ENCODE assay signal across 11 mouse cellular contexts in the genomic region with DNA sequence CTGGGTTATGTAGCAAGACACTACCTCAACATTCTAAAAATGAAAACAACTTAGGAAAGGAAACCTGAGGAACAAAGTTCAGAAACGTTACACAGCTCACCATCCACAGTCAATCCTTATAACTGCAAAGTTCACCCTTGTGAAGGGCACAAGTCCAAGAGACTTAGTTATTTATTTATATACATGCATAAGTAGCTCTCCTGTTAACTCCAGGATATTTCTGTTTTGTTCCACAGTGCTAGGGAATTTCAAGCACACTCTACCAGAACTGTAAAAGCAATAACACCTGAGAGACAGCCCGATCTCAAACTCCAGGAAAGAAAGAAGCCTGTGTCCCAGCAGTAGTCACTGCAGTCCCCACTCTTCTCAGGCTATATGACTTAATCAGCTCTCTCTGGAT. TPM values are rescaled to one million over a fixed set of nuclear protein-coding genes. Genes with fewer than 3 reads are reported as not detected.
DNase-seq lines count a peak whose midpoint lies in the region; ATAC-seq and TF ChIP-seq lines count a peak whose summit lies in the region.
"Had no signal": no experiment of that assay in that cellular context is flagged by ENCODE, and none has a peak within 500 bp of the region (broad histone marks: within the 10 kb centered on the region; RNA-seq: fewer than 3 reads in every experiment).

No protein-coding gene starts in this region.

- ATAC-seq in heart, embryonic 12.5 days (ENCODE audit: insufficient number of reproducible peaks, low FRiP score) = no peak
- ATAC-seq in stomach, embryonic 15.5 days (ENCODE audit: insufficient read depth, low FRiP score, low read depth) = no peak
- no peak for ATAC-seq in stomach, postnatal 0 days (ENCODE audit: low FRiP score, low TSS enrichment)

- no peaks in the 10 kb centered on the region for H3K27me3 ChIP-seq in heart, embryonic 12.5 days (replicated peaks)
- H3K27me3 ChIP-seq in stomach, embryonic 15.5 days (replicated peaks) = no peaks in the 10 kb centered on the region
- no peaks in the 10 kb centered on the region for H3K27me3 ChIP-seq in stomach, postnatal 0 days (ENCODE audit: control insufficient read depth, insufficient read depth, low read length)

- no peaks in the 10 kb centered on the region for H3K36me3 ChIP-seq in heart, embryonic 12.5 days
- no peaks in the 10 kb centered on the region for H3K36me3 ChIP-seq in stomach, embryonic 15.5 days
- no peaks in the 10 kb centered on the region for H3K36me3 ChIP-seq in stomach, postnatal 0 days (ENCODE audit: control insufficient read depth, insufficient read depth, low read length)

- 0 out of 2 replicates have a peak overlapping the region, but pooled peaks have one; percentile 22 for H3K27ac ChIP-seq in heart, embryonic 12.5 days (ENCODE audit: poor library complexity, severe bottlenecking)
- peak overlapping the region; percentile 85; the same call in 1 of the 2 replicates for H3K27ac ChIP-seq in layer of hippocampus, adult 2 months
- H3K27ac ChIP-seq in stomach, embryonic 15.5 days = peak overlapping the region; percentile 16; the same call in 1 of the 2 replicates
- no peak overlapping the region for H3K27ac ChIP-seq in stomach, postnatal 0 days (replicated peaks)
- H3K27ac ChIP-seq: macrophage had no signal

- no peak overlapping the region for H3K4me3 ChIP-seq in heart, embryonic 12.5 days
- no peak overlapping the region for H3K4me3 ChIP-seq in layer of hippocampus, adult 2 months
- H3K4me3 ChIP-seq in stomach, embryonic 15.5 days (replicated peaks) = no peak overlapping the region
- H3K4me3 ChIP-seq in stomach, postnatal 0 days (ENCODE audit: low read depth, low read length) = no peak overlapping the region

- DNase-seq in heart, adult 9 months (ENCODE audit: low spot score in 2 of 2) = no peak
- DNase-seq in layer of hippocampus, adult 2 months (ENCODE audit: low spot score in 2 of 2) = no peak
- DNase-seq in layer of hippocampus, adult 8-10 months (ENCODE audit: low spot score in 2 of 2) = no peak
- DNase-seq in stomach, postnatal 0 days (ENCODE audit: low spot score) = no peak
- no peak for DNase-seq in MN1 (ENCODE audit: low spot score)
- no peak for DNase-seq in natural killer cell, adult 2 months (ENCODE audit: low spot score in 2 of 2)
- DNase-seq: adrenal gland, postnatal 25 days; heart, postnatal 14 days had no signal

- TF ChIP-seq CTCF in layer of hippocampus, adult 2 months (conservative IDR thresholded peaks at IDR 0.05) = no peak
- no peak for TF ChIP-seq CTCF in stomach, postnatal 0 days (IDR thresholded peaks at IDR 0.05; ENCODE audit: low read depth)

- TF ChIP-seq EP300 in stomach, postnatal 0 days (optimal IDR thresholded peaks at IDR 0.05) = no peak

- H3K9ac ChIP-seq in heart, embryonic 12.5 days = no peak overlapping the region
- H3K9ac ChIP-seq in stomach, embryonic 15.5 days = no peak overlapping the region
- H3K9ac ChIP-seq in stomach, postnatal 0 days (ENCODE audit: low read length) = no peak overlapping the region

- peaks cover 34% of the 10 kb centered on the region for H3K4me1 ChIP-seq in heart, embryonic 12.5 days (replicated peaks)
- H3K4me1 ChIP-seq in stomach, embryonic 15.5 days = peaks cover 16% of the 10 kb centered on the region
- H3K4me1 ChIP-seq in stomach, postnatal 0 days (replicated peaks; ENCODE audit: control insufficient read depth, insufficient read depth) = no peaks in the 10 kb centered on the region; the same call in 1 of the 2 replicates

- H3K9me3 ChIP-seq in heart, embryonic 12.5 days (replicated peaks) = no peaks in the 10 kb centered on the region
- no peaks in the 10 kb centered on the region for H3K9me3 ChIP-seq in stomach, embryonic 15.5 days
- no peaks in the 10 kb centered on the region for H3K9me3 ChIP-seq in stomach, postnatal 0 days (ENCODE audit: control insufficient read depth, low read length)

- no peak overlapping the region for H3K4me2 ChIP-seq in heart, embryonic 12.5 days
- H3K4me2 ChIP-seq in stomach, embryonic 15.5 days = no peak overlapping the region
- no peak overlapping the region for H3K4me2 ChIP-seq in stomach, postnatal 0 days (replicated peaks; ENCODE audit: low read depth)

- 70% methylated on average over 2 of the region's 2 CpGs for WGBS in heart, embryonic 12.5 days
- WGBS in stomach, embryonic 15.5 days = 53% methylated on average over 2 of the region's 2 CpGs
- 55% methylated on average over 2 of the region's 2 CpGs for WGBS in stomach, postnatal 0 days

RNA-seq across cellular contexts. Expression of gene Tom1l2, which starts 31.3 kb away (rescaled TPM):
- polyA plus RNA-seq in heart, embryonic 12.5 days (2016; fragmentation: Nextera tagmentation; extraction: Ambion mirVana) = 28.9 and 32.1 TPM in 2 replicates
- 100 to 1,000 TPM; 180 to 189 TPM for total RNA-seq in layer of hippocampus, adult 2 months (2021)
- total RNA-seq in layer of hippocampus, adult 8-10 months (2022) = 100 to 1,000 TPM; 179 to 207 (median 191) TPM
- 24.1 and 24.6 TPM in 2 replicates for polyA plus RNA-seq in stomach, embryonic 15.5 days (2015; fragmentation: Nextera tagmentation; extraction: Ambion mirVana)
- 15.9 and 19.4 TPM in 2 replicates for polyA plus RNA-seq in stomach, postnatal 0 days (2015; fragmentation: Nextera tagmentation; extraction: Ambion mirVana)

RNA-seq across cellular contexts. Expression of gene Drc3, which starts 31.7 kb away (rescaled TPM):
- 1.6 and 2.3 TPM in 2 replicates for polyA plus RNA-seq in heart, embryonic 12.5 days (2016; fragmentation: Nextera tagmentation; extraction: Ambion mirVana)
- 1 to 10 TPM; 6.4 to 8.0 TPM for total RNA-seq in layer of hippocampus, adult 2 months (2021)
- 1 to 10 TPM; 7.3 to 8.5 (median 7.8) TPM for total RNA-seq in layer of hippocampus, adult 8-10 months (2022)
- polyA plus RNA-seq in stomach, embryonic 15.5 days (2015; fragmentation: Nextera tagmentation; extraction: Ambion mirVana) = 1.2 and 1.6 TPM in 2 replicates
- 0.69 and 0.93 TPM in 2 replicates for polyA plus RNA-seq in stomach, postnatal 0 days (2015; fragmentation: Nextera tagmentation; extraction: Ambion mirVana)
- polyA plus RNA-seq: macrophage had no signal
